Mouse (Mus musculus) layer of hippocampus, adult 9-11 months (tissue): ENCODE results near the gene Cish.
A peak's percentile ranks its signal among the peaks of the same experiment; 100 is the strongest.

Source experiments
- DNase-seq: peaks from one replicate; pipeline ENCODE4 v3.0.0; 2022

Gene Cish

GRCm38 (mm10) chr9:107296016-107296040, at the start of gene Cish:
Cish (plus strand) TSS chr9:107296026.
- no peak for DNase-seq

GRCm38 (mm10) chr9:107246170-107246569, 49.7 kb upstream of the Cish start:
- DNase-seq = no peak

- DNase-seq = peak; percentile 56
These were observed 46.7 kb upstream of the Cish start for GRCm38 (mm10) chr9:107249154-107249553.

- peak; percentile 52 for DNase-seq
These were observed 45.1 kb upstream of the Cish start for GRCm38 (mm10) chr9:107250416-107251337.

- DNase-seq = peak; percentile 63
These were observed 43.7 kb upstream of the Cish start for GRCm38 (mm10) chr9:107252164-107252563.

- DNase-seq = peak; percentile 90
These were observed 41.4 kb upstream of the Cish start for GRCm38 (mm10) chr9:107254476-107254875.

GRCm38 (mm10) chr9:107254925-107255324, 40.9 kb upstream of the Cish start:
- DNase-seq = no peak

- DNase-seq = no peak
These were observed 40.2 kb upstream of the Cish start for GRCm38 (mm10) chr9:107255596-107255995.

GRCm38 (mm10) chr9:107259571-107259970, 36.3 kb upstream of the Cish start:
- DNase-seq = peak; percentile 87

- DNase-seq = no peak
These were observed 35.4 kb upstream of the Cish start for GRCm38 (mm10) chr9:107260429-107260828.

- no peak for DNase-seq
These were observed 35.0 kb upstream of the Cish start for GRCm38 (mm10) chr9:107260836-107261235.

GRCm38 (mm10) chr9:107261792-107262191, 34.0 kb upstream of the Cish start:
- no peak for DNase-seq

GRCm38 (mm10) chr9:107262375-107262774, 33.5 kb upstream of the Cish start:
- DNase-seq = no peak

GRCm38 (mm10) chr9:107263912-107264311, 31.9 kb upstream of the Cish start:
- DNase-seq = no peak

- DNase-seq = no peak
These were observed 31.1 kb upstream of the Cish start for GRCm38 (mm10) chr9:107264731-107265130.

- DNase-seq = no peak
These were observed 28.8 kb upstream of the Cish start for GRCm38 (mm10) chr9:107267028-107267427.

- no peak for DNase-seq
These were observed 28.0 kb upstream of the Cish start for GRCm38 (mm10) chr9:107267721-107268402.

- no peak for DNase-seq
These were observed 26.1 kb upstream of the Cish start for GRCm38 (mm10) chr9:107269772-107270171.

- DNase-seq = no peak
These were observed 24.5 kb upstream of the Cish start for GRCm38 (mm10) chr9:107271177-107271938.

GRCm38 (mm10) chr9:107272284-107272683, 23.5 kb upstream of the Cish start:
- no peak for DNase-seq

- no peak for DNase-seq
These were observed 22.6 kb upstream of the Cish start for GRCm38 (mm10) chr9:107273184-107273583.

GRCm38 (mm10) chr9:107274751-107275150, 21.1 kb upstream of the Cish start:
- no peak for DNase-seq

- DNase-seq = no peak
These were observed 20.1 kb upstream of the Cish start for GRCm38 (mm10) chr9:107275710-107276109.

- DNase-seq = no peak
These were observed 18.2 kb upstream of the Cish start for GRCm38 (mm10) chr9:107277603-107278002.
